Mouse (Mus musculus) hindbrain, embryonic 14.5 days (tissue): ENCODE results near the gene Abhd6. TPM values are rescaled to one million over a fixed set of nuclear protein-coding genes. Genes with fewer than 3 reads are reported as not detected.

Source experiments
- ATAC-seq: fragments of 200-750 bp; cut with Nextera tagmentation; 2 replicates; pipeline ENCODE4 v1.8.0; 2017; ENCODE audit warnings: moderate number of reproducible peaks, mild to moderate bottlenecking, moderate TSS enrichment, moderate library complexity; ENCODE audit not compliant: low FRiP score
- DNase-seq: peaks from one replicate; pipeline ENCODE4 v3.0.0-alpha.2; 2015; ENCODE audit warnings: low spot score
- H3K27ac ChIP-seq: fragments of 300-500 bp; sonication (generic); 2 replicates; pipeline ENCODE4 v1.5.1; 2014; ENCODE audit warnings: mild to moderate bottlenecking, moderate library complexity
- H3K27me3 ChIP-seq: fragments of 300-500 bp; sonication (generic); 2 replicates; pipeline ENCODE4 v1.6.1; 2014; ENCODE audit warnings: mild to moderate bottlenecking, low read length, mixed read lengths; ENCODE audit not compliant: control insufficient read depth, insufficient read depth
- H3K36me3 ChIP-seq: fragments of 300-500 bp; sonication (generic); replicated peaks from 2 replicates; pipeline ENCODE4 v1.6.1; 2014; ENCODE audit not compliant: control insufficient read depth, insufficient read depth
- H3K4me1 ChIP-seq: fragments of 300-500 bp; sonication (generic); replicated peaks from 2 replicates; pipeline ENCODE4 v1.6.1; 2014; ENCODE audit warnings: antibody characterized with exemption, low read length, mixed read lengths; ENCODE audit not compliant: control insufficient read depth, insufficient read depth
- H3K4me2 ChIP-seq: fragments of 300-500 bp; sonication (generic); replicated peaks from 2 replicates; pipeline ENCODE4 v1.6.1; 2014; ENCODE audit warnings: mild to moderate bottlenecking, moderate library complexity
- H3K4me3 ChIP-seq: fragments of 300-500 bp; sonication (generic); replicated peaks from 2 replicates; pipeline ENCODE4 v1.5.1; 2014; ENCODE audit warnings: mild to moderate bottlenecking, low read length
- H3K9ac ChIP-seq: fragments of 300-500 bp; sonication (generic); 2 replicates; pipeline ENCODE4 v1.6.1; 2014
- H3K9me3 ChIP-seq: fragments of 300-500 bp; sonication (generic); 2 replicates; pipeline ENCODE4 v1.6.1; 2016; ENCODE audit warnings: low read length; ENCODE audit not compliant: control insufficient read depth
- WGBS: fragments of 180-500 bp; shearing (Covaris S2); extraction: QIAGEN DNeasy Blood & Tissue Kit; methylation state at CpG from one replicate; pipeline ENCODE4 v1.1.7; 2014; 5-methylcytosine and 5-hydroxymethylcytosine counted together
- polyA plus RNA-seq: library from polyadenylated mRNA; unstranded; fragments of >200 nt; fragmentation: Nextera tagmentation; extraction: Ambion mirVana; gene quantifications from 2 replicates; pipeline ENCODE4 v1.2.1, GENCODE M21; 2014

Abhd6 gene
- polyA plus RNA-seq, 1 experiment from 2014 or later, result 35.7 TPM

DNA sequence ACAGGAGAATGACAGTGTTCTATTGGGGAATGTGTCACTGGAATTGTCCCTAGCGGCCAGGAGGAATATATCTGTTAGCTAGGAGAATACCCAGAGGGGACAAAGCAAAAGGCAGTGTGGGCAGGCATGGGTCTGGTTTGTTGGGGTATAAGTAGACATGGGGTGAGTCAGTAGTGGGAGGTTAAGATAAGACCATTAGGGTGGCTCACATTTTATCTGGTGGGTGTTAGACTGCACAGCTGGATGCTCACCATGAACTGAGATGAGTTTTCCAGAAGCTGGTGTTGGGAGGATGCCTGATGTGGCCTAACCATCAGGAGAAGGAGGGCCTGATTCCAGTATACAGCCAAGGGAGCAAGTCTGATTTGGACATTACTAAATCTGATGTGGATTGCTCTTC is 14.2 kb downstream of the Abhd6 start:
- no peak overlapping the region for H3K4me3 ChIP-seq
- no peak overlapping the region for H3K9ac ChIP-seq
- DNase-seq (no peak), ATAC-seq (no peak)
- H3K4me1 ChIP-seq, result no peaks in the 10 kb centered on the region
- no peak overlapping the region for H3K4me2 ChIP-seq
- H3K27me3 ChIP-seq, result no peaks in the 10 kb centered on the region
- no peak overlapping the region for H3K27ac ChIP-seq
- no peaks in the 10 kb centered on the region for H3K36me3 ChIP-seq
- 80% methylated on average over 1 of the region's 1 CpGs for WGBS
- no peaks in the 10 kb centered on the region for H3K9me3 ChIP-seq

DNA sequence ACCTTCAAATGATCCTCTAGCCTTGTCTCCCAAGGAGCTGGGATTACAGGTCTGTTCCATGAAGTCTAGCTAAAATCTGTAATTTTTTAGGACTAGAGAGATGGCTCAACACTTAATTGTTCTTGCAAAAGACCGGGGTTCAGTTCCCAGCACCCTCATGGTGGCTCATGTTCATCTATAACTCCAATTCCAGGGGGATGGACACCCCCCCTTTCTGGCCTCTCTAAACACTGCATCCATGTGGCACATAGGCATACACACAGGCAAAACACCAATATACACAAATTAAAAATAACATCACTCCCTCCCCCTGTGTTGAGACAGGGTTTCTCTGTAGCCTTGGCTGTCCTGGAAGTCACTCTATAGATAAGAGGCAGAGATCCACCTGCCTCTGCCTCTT is 17.3 kb downstream of the Abhd6 start:
- Histone ChIP-seq H3K4me1 (no peaks in the 10 kb centered on the region), H3K9me3 (no peaks in the 10 kb centered on the region), H3K36me3 (no peaks in the 10 kb centered on the region), H3K4me2 (no peak overlapping the region), H3K4me3 (no peak overlapping the region), H3K27me3 (no peaks in the 10 kb centered on the region), H3K27ac (no peak overlapping the region), H3K9ac (no peak overlapping the region)
- ATAC-seq (no peak), DNase-seq (no peak)
- WGBS, result 100% methylated on average over 1 of the region's 1 CpGs

DNA sequence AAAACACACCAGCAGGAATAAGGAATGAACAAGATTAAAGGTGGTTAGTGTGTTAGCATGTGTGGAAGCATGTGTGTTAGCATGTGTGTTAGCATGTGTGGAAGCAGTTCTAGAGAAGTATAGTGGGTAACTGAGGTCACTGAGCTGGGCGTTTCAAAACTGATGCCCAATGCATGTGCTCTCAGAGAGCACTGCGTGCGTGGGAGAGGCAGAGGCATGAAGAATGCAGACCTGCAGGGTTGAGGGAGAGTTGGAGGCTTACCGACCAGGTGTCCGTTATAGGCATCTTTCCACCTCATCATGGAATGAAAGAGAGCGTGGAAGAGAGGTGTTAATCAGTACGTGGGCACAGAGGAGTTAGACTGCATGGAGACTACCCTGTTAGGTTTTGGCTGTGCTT is 17.8 kb downstream of the Abhd6 start:
- no peaks in the 10 kb centered on the region for H3K4me1 ChIP-seq
- H3K4me3 ChIP-seq, result no peak overlapping the region
- H3K36me3 ChIP-seq, result no peaks in the 10 kb centered on the region
- no peak for ATAC-seq
- no peaks in the 10 kb centered on the region for H3K27me3 ChIP-seq
- 92% methylated on average over 7 of the region's 7 CpGs for WGBS
- H3K9ac ChIP-seq, result no peak overlapping the region
- H3K4me2 ChIP-seq, result no peak overlapping the region
- H3K9me3 ChIP-seq, result no peaks in the 10 kb centered on the region
- DNase-seq, result no peak
- H3K27ac ChIP-seq, result no peak overlapping the region

DNA sequence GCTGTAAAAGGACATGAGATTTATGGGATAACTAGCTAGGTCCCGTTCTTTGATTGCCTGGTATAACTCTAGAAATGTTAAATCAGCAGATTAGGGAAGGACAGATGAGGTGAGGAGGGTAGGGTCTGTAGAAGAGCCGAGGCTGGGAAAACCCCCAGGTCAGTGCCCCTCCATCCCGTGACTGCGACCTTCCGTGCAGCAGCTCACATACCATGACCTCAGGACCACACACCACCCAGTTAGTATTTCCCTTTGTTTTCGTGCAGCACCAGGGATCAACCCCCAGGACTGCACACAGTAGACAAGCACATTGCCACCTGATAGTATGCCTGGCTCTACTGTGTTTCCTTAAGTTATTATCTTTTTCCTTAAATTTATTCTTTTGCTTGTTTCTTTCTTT is 21.8 kb downstream of the Abhd6 start:
- ATAC-seq, result no peak
- 54% methylated on average over 6 of the region's 6 CpGs for WGBS
- Histone ChIP-seq H3K9me3 (no peaks in the 10 kb centered on the region), H3K4me3 (no peak overlapping the region), H3K27me3 (no peaks in the 10 kb centered on the region), H3K4me2 (no peak overlapping the region), H3K27ac (no peak overlapping the region), H3K9ac (no peak overlapping the region), H3K36me3 (no peaks in the 10 kb centered on the region), H3K4me1 (no peaks in the 10 kb centered on the region)
- no peak for DNase-seq

DNA sequence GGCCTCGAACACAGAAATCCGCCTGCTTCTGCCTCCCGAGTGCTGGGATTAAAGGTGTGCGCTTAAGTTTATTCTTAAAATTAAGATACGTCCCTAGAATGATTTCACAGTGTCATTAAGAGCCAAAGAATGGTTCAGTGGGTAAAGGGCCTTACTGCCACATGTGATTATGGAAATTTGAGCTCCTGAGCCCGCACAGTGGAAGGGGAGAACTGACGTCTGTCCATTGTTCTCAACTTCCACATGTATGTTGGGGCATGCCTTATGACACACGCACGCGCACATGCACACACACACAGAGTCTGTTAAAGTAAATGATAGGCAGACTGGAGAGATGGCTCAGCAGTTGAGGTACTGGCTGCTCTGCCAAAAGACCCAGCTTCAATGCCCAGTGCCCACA is 22.2 kb downstream of the Abhd6 start:
- Histone ChIP-seq H3K4me2 (no peak overlapping the region), H3K9ac (no peak overlapping the region), H3K27me3 (no peaks in the 10 kb centered on the region), H3K4me1 (no peaks in the 10 kb centered on the region), H3K4me3 (no peak overlapping the region), H3K27ac (no peak overlapping the region), H3K9me3 (no peaks in the 10 kb centered on the region), H3K36me3 (no peaks in the 10 kb centered on the region)
- no peak for DNase-seq
- no peak for ATAC-seq
- WGBS, result 88% methylated on average over 10 of the region's 10 CpGs

DNA sequence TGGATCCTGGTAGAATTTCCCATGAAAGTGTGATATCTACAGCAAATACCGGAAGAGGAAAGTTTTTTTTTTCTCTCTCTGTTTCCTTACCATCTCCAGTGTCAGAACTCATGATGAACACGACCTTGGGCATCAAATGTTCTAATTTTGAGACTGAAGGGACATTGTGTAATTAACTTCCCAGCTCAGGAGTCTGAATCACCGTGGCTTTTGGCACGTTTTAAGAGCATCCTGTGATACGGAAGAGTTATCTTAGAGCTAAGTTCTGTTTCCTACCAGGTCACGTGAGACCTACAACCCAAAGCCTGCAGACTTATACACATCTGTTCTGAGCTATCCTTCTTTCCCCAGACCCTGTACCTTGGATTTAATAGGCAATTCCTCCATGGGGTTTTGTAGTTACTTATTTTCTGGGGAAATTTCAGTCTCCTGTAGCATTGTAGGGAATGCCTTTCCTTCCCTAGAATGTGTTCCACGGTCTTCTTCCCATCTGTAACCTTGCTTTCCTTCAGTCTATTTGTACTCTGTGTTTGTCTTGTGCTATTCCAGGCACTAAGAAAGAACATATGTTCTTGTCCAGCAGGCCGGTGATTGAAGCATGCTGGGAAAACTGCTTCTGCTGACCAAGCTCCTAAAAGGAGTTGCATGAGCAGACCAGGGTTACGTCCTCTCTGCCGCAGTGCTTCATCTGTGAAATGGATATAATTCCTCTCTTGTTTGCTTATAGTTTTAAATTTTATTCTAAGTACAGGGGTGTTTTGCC is 24.2 kb downstream of the Abhd6 start:
- DNase-seq, result no peak
- Histone ChIP-seq H3K4me1 (no peaks in the 10 kb centered on the region), H3K36me3 (no peaks in the 10 kb centered on the region), H3K4me3 (no peak overlapping the region), H3K27ac (no peak overlapping the region), H3K9ac (no peak overlapping the region), H3K4me2 (no peak overlapping the region), H3K27me3 (no peaks in the 10 kb centered on the region), H3K9me3 (no peaks in the 10 kb centered on the region)
- ATAC-seq, result no peak
- 85% methylated on average over 10 of the region's 10 CpGs for WGBS

DNA sequence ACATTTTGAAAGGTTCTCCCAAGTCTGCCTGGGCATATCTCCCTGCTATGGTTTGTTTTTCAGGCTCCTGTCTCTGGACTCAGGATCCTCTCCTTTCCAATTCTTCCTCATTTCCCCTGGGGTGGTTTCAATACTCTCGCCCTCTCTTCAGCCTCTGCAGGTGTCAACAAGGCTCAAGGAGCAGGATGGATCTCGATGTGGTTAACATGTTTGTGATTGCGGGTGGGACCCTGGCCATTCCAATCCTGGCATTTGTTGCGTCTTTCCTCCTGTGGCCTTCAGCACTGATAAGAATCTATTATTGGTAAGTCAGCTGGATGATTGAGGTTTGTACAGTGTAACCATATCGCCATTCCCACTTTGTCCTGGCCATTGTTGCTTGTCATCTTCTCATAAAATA is 25.4 kb downstream of the Abhd6 start:
- Histone ChIP-seq H3K4me2 (no peak overlapping the region), H3K4me1 (no peaks in the 10 kb centered on the region), H3K27ac (no peak overlapping the region), H3K9me3 (no peaks in the 10 kb centered on the region), H3K9ac (no peak overlapping the region), H3K27me3 (no peaks in the 10 kb centered on the region), H3K36me3 (no peaks in the 10 kb centered on the region), H3K4me3 (no peak overlapping the region)
- DNase-seq (no peak), ATAC-seq (no peak)
- 96% methylated on average over 5 of the region's 5 CpGs for WGBS

DNA sequence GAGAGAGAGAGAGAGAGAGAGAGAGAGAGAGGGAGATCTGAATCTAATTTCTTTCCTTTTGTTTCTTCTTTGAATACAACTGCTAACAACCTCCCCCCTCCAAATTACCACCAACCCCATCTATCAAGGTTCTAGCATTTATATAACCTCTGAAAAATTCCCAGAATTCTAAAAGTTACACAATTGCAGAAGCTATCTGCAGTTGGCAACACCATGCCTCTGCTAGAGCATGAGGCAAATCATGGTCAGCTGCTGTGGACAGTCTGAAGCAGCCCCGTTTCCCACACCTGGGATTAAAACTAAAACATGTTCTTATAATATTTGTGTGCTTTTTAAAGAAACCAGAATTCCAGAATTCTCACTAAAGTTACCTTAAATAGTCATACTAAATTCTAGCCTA is 27.1 kb downstream of the Abhd6 start:
- Histone ChIP-seq H3K4me3 (no peak overlapping the region), H3K27ac (no peak overlapping the region), H3K9ac (no peak overlapping the region), H3K4me1 (no peaks in the 10 kb centered on the region), H3K9me3 (no peaks in the 10 kb centered on the region), H3K4me2 (no peak overlapping the region), H3K27me3 (no peaks in the 10 kb centered on the region), H3K36me3 (no peaks in the 10 kb centered on the region)
- ATAC-seq (no peak), DNase-seq (no peak)
- WGBS, result 94% methylated on average over 1 of the region's 1 CpGs

DNA sequence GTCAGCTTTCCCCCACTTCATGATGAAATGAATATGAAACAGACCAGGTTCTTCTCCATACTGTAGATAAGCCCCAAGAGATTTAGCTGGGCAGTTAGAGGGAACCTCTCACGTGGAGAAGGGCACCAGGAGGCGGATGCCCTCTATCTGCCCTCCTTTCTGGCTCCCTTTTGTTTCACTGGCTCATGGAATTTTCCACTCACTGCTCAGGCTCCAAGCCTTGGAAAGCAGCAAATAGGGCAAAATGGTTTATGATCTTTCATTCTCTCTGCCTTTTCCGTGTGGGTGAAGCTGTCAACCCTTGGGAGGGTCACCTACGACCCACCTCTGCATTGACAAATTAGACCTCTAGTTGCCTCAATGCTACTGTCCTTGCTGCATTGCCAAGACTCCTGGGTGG is 27.8 kb downstream of the Abhd6 start:
- ATAC-seq (no peak), DNase-seq (no peak)
- H3K4me3 ChIP-seq, result no peak overlapping the region
- no peaks in the 10 kb centered on the region for H3K27me3 ChIP-seq
- H3K27ac ChIP-seq, result no peak overlapping the region
- H3K36me3 ChIP-seq, result no peaks in the 10 kb centered on the region
- H3K9me3 ChIP-seq, result no peaks in the 10 kb centered on the region
- H3K4me2 ChIP-seq, result no peak overlapping the region
- WGBS, result 46% methylated on average over 4 of the region's 4 CpGs
- H3K9ac ChIP-seq, result no peak overlapping the region
- H3K4me1 ChIP-seq, result no peaks in the 10 kb centered on the region
